Mouse (Mus musculus): ENCODE results near the gene Diexf. TPM values are rescaled to one million over a fixed set of nuclear protein-coding genes. Genes with fewer than 3 reads are reported as not detected.

The Diexf gene
- total RNA-seq (2021): 1 to 10 TPM; 6.0 to 7.6 TPM
- long read RNA-seq, experiment 1, full-length matches to known transcripts: 4 of 7 reads
- long read RNA-seq, experiment 1, partial matches to known transcripts: 1 of 7 reads
- long read RNA-seq, experiment 1, other reads (novel, unspliced or antisense): 2 of 7 reads
- long read RNA-seq, experiment 2, full-length matches to known transcripts: 1 of 2 reads
- long read RNA-seq, experiment 2, partial matches to known transcripts: 0 of 2 reads
- long read RNA-seq, experiment 2, other reads (novel, unspliced or antisense): 1 of 2 reads

DNA sequence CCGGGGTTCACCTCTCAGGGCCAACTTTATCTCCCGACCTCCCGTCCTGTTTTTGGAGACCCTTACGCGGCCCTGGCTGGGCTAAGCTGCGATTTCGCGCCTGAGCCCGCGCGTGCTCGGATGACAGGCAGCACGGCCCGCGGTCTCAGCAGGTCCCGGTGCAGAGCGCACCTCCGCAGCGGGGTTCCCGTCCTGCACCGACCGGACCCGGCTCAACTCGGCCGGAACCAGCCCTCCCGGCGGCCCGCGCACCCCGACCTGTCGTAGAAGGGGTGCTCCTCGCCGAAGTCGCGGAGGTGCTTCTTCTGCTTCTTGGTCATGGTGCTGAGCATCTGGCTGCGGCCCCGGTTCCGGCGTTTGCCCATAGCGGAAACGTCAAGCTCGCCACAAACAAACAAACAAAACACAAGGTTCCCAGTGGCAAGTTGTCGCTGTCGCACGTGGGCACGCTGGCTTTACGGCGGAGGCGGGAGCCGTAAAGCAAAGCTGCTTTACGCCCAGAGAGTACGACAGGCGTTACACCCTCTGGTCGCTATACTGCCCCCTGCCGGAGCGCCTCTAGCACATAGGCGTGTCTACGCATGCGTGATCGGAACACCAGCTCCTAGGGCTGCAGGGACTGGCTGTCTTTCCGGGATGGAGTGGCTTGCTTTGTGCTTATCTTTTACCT lies at the start of gene Diexf:
TSS of gene Diexf (minus strand) at position 487 of the 670 bp plus-strand sequence.
- peak; percentile 92 to 96 for DNase-seq

DNA sequence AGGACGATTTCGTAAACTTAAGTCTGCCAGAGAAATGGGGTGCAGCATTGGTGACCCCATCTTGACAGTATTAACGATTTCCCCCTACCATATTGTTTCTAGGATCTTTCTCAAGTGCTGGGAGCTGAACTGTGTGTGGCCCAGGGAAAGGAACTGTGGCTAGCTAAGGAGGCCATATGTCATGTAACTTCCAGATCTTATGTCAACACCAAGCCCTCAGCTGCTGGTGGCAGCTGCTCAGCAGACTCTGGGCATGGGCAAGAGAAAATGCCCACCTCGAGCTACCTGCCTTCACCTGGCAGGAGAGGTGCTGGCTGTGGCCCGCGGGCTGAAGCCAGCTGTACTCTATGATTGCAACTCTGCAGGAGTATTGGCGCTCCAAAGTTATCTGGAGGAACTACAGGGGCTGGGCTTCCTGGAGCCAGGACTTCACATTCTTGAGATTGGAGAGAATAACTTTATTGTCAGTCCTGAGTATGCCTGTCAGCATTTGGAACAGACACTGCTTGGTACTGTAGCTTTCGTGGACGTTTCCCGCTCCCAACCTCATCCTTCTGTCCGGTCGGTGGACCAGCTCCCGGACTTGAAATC lies 44.2 kb upstream of the Diexf start:
- DNase-seq: no peak
- intact Hi-C loops (cut with DNase I): no loop called here

More for the DNA sequence above, at the start of gene Diexf:
- intact Hi-C loops (cut with DNase I): loop anchor here (10.0 kb wide), 1 partner anchor 345 kb away; no protein-coding TSS in a partner anchor

DNA sequence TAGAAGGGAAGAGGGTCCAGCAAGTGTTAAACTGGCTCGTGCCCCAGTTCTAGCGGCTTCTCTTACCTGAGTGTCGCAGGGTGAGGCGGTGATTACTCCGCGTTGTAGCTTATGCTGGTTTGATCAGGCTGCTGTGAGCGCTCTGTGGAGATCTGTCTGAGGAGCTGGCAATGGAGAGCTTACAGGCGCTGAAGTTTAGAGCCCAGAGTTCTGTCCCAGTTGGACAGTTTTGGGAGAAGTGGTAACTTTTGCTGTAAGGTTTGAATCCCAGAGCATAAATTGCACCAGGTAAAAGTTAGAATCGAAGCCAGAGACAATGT lies 43.7 kb upstream of the Diexf start:
- intact Hi-C loops (cut with DNase I): no loop called here
- DNase-seq: no peak

DNA sequence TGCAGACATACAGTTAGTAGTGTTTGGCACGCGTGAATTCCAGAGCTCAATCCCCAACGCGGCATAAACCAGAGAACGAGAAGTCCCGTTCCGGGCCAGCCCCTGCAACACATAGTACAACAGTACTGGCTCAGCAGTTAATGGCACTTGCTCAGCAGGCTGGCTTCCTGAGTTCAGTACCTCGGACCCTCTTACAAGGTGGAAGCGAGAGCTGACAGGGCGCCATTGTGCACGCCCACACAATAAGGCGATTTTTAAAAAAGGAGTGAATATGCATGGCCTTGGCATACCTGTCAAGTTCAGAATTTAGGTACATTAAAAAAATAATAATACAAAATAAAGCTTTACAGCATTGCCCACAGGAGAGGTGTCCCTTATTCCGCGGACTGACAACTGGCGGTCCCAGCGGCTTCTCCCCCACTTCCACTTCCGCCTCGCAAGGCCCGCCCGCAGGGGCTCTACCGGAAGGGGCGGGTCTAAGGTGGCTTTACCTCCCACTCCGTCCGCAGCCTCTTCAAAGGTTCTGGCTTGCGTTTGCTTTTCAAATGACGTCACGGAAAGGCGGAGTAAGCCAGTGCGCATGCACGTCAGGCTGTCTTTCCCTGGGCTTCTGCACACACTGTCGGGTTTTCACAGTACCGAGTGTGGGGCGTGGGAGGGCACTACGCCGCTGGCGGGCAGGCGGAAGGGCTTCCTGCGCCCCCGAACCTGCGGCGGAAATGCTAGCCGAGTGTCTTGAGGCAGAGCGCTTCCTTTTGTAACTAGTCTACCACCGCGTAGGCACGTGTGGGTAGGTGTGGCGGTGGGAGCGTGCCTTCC lies 43.1 kb upstream of the Diexf start:
- peak; percentile 93 to 94 for DNase-seq
- intact Hi-C loops (cut with DNase I): no loop called here

DNA sequence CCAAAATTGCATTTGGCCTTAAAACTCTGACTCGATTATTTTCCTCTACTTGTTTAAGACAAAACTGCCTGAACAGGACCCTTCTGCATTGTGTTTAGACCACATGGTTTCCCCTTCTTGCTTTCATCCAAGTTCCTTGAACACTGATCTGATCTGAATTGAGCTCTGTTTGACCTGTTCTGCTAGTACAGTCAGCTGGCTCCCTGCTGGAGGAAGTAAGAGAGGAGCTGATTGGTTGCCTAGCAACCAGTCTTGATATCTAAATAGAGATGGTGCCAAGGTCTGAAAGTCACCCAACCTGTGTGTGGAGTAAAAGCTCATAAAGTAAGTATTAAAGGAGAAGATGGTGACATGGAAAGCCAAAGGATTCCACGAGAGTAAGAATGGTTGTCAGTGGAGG lies 39.8 kb upstream of the Diexf start:
- no peak for DNase-seq
- intact Hi-C loops (cut with DNase I): no loop called here

DNA sequence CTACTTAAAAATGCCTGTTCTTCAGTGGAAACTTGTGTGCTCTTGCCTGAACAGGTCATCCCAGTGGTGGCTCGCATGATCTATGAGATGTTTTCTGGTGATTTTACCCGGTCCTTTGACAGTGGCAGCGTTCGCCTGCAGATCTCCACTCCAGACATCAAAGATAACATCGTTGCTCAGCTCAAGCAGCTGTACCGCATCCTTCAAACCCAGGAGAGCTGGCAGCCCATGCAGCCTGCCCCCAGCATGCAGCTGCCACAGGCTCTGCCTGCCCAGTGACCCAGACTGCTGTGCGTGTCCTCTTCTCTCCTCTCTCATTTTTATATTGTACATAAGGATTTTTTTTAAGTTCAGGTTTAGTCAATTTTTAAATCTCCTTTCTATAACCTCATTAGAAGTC lies 39.2 kb upstream of the Diexf start:
- intact Hi-C loops (cut with DNase I): no loop called here
- DNase-seq: no peak

DNA sequence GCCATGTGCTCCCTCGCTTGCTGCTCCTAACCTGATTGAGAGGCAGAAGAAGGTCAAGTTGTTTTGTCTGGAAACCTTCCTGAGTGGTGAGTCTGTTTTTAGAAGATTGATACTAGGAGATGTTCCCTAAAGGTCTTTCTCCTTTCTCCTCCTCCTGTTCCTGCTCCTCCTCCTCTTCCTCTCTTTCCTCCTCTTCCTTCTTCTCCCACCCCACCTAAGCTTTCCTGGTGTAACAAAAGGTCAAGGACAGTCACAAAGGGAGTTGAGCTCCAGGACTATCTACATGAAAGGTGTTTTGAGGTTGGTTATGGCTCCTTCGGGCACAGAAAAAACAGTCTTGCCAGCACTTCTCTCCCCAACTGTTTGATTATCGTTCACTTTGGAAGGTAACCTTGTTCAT lies 37.7 kb upstream of the Diexf start, which contains the start of gene A130010J15Rik:
TSS of gene A130010J15Rik (plus strand) at position 301 of the 400 bp plus-strand sequence.
- intact Hi-C loops (cut with DNase I): no loop called here
- no peak for DNase-seq

DNA sequence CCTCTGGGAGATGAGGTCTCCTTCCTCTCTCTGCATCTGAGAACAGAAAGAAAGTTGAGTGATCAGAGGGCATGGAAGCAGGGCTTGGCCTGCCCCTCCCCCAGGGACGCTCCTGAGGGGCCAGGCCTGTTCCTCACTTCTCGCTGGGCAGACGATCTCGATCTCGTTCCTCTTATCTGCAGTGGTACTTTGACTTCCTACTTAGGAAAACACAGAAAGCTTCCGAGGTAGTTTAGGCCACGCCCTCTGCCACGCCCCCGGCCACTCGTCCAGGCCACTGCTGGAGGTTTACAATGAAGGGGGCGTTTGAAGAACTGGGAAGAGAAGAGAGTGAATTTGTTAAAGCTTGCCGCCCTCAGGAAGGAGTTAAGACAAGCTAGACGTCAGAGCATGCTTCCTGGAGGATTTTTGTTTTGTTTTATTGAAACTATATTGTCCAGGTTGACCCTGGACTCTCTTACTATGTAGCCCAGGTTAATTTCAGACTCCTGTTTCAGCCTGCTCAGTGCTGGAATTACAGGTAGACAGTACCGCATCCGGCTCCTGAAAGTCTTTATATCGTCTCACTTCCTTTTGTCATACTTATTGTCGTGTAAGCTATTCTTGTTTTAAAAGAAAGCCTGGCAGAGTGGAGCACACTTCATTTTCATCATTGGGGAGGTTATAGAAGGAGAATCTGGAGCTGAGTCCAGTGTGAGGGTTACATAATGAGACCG lies 30.4 kb upstream of the Diexf start:
- intact Hi-C loops (cut with DNase I): no loop called here
- DNase-seq: peak; percentile 26 to 28

DNA sequence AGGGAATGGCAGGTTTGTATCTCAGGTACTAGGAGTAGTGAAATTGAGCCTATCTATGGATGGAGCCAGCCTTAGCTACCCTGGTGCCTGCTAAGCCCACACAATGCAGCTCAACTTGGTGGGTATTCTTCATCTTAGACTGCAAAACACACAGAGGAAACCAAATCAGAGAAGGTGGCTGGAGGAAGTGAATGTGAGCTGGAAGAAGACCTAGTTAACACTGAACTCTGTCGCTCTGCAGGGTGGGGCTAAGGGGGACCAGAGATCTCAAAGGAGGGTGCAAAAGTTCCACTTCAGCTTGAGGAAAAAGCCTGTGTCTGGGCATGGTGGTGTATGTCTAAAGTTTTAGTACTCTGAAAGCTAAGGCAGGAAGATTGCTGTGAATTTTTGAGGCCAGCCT lies 29.5 kb upstream of the Diexf start:
- intact Hi-C loops (cut with DNase I): no loop called here
- no peak for DNase-seq

DNA sequence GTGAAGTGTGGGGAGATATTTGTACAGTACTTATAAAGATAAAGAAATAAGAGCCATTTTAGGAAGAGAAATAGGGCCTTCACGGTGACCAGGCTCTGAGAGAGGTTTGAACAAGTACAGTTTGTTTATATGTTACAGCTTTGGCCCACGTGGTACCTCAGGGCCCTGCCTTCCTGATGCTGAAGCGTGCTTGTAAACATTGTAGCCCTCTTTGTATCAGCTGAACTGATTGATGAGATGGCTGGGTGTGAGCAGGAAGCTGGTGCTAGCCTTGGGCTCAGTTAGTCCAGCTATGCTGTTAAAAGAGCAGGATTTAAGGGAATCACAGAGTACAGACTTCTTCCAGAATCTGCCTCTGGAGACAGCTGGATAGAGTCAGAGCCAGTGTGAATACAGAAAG lies 29.1 kb upstream of the Diexf start:
- intact Hi-C loops (cut with DNase I): no loop called here
- no peak for DNase-seq

DNA sequence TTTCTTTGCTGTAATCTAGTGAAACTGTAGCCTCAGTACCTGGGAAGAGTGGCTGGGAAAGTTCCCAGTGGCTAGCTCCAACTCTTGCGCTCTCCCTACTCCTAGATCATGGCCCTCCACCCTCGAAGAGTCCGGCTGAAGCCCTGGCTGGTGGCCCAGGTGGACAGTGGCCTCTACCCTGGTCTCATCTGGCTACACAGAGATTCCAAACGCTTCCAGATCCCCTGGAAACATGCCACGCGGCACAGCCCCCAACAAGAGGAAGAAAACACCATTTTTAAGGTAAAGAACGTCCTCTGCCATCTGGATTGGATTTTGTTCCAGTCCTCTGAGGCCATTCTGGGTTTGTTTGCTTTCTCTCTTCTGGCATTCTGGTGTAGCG lies 27.0 kb upstream of the Diexf start:
- intact Hi-C loops (cut with DNase I): no loop called here
- DNase-seq: no peak

DNA sequence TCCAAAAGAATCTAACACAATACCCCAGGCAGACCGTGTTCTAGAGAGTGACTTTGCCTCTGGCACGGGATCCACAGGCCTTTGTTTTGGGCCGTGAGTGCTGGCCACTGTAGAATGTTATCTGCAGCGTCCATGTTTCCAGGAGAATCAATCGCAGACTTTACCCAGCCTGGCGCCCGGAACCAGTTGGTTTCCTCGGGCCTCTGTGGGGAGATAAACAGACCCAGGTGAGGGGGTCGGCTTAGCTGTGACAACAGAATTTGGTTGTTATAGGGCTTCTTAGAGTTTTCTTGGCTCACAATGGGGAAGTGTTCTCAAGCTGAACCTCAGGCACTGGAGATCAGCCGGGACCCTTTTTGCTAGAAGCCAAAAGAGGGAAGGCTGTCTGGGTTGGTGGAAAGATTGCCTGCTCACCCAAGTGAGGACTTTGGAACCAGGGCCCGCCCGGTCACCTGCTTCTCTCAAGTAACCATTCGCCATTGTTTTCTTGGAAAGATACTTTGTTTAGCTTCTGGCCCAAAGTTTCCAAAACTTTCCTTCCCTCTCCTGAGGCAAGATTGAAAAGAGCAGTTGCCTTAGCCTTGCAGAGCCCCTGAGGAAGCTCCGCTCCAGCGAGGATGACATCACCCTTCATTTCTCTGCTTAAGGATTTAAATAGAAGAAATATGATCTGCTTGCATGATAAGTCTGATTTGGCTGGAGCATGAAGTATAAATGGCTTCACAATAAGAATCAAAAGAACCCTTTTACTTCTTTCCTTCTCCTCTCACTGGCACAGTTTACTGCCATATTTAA lies 26.4 kb upstream of the Diexf start:
- no peak for DNase-seq
- intact Hi-C loops (cut with DNase I): no loop called here

DNA sequence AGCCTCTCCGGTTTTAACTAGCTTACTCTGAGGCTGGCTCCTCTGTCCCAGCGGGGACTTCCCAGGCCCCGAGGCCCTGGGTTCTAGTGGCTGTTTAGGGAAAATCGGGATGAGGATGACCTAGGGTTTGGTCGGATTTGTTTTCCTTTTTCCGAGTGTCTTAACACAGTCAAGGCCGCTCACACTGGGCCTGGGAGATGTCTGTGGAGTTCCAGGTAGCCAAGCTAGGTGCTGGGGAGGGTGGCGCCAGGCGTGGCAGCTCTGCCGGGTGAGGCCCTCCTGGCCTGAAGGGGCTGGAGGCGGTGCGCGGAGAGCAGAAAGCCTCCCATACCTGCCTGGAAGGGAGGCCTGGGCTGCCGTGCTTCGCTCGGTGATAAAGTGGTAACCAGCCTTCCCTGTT lies 23.5 kb upstream of the Diexf start:
- intact Hi-C loops (cut with DNase I): no loop called here
- no peak for DNase-seq

DNA sequence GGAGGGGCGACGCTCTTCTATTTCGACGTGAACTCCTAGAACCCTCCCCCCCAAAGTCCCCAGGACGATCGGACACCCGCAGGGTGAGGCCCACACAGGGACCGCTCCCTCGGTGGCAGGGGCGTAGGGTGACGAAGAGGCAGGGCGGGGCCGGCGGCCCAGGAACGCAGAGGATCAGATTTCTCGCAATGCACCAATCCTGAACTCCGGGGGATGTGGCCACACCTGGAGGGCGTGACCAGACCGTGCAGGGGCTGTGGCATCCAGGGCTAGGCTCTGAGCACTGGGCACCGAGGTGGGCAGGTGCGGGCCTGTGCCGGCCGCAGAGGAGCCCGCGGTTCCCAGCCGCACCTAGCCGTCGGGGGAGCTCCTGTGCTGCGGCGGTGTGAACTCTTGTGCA lies 22.8 kb upstream of the Diexf start, which contains the start of gene Irf6:
TSS of gene Irf6 (plus strand) at position 240 of the 400 bp plus-strand sequence.
- no peak for DNase-seq

DNA sequence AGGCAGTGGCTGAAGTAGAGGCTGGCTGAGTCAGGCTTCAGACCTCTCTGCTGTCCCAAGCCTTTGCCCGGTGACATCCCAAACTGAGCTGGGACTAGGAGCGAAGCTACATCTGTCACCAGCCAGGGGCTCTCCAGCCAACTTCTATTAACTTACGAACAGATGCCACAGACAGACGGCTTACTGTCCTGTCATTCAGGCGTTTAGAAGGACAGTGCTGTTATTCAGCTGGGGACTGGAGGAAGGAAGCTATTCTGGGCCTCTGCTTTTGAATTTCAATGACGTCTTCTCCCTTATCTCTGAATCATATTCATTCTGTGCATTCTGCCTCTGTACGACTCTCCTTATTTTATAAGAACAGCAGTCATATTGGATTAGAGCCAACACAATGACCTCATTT lies 21.1 kb upstream of the Diexf start:
- DNase-seq: no peak
- intact Hi-C loops (cut with DNase I): no loop called here

More for the DNA sequence above, 22.8 kb upstream of the Diexf start, which contains the start of gene Irf6:
- intact Hi-C loops (cut with DNase I): no loop called here

DNA sequence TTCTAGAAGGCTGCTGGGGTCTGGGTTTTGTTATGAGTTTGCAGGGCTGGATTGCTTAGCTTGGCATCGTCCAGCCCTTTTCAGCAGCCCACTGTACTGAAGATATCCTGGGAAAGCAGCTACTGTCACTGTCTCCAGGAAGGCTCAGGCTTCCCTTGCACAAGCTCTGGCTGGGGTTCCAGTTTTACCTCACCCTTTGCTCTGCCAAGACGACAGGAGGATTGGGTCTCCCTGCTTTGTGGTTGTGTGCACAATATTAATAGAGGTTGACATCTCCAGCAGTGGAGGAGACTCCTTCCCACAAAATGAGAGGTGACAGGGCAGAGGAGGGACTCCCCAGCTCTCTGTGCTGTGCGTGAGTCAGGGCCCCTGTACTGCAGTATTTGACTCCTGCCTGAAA lies 19.2 kb upstream of the Diexf start:
- DNase-seq: no peak
- intact Hi-C loops (cut with DNase I): no loop called here

DNA sequence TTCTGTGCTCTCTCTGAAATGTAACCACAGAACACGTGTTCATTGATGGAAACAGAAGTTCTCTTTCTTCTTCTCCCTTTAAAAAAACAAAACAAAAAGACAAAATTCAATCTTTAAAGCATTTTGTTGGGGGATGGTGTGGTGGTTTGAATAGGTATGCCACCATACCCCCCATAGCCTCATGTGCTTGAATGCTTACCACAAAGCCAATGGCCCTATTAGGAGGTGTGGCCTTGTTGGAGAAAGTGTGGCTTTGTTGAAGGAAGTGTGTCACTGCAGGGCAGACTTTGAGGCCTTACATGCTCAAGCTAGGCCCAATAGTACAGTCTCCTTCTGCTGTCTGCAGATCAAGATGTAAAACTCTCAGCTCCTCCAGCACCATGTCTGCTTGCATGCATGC lies 16.3 kb upstream of the Diexf start:
- intact Hi-C loops (cut with DNase I): no loop called here
- no peak for DNase-seq

DNA sequence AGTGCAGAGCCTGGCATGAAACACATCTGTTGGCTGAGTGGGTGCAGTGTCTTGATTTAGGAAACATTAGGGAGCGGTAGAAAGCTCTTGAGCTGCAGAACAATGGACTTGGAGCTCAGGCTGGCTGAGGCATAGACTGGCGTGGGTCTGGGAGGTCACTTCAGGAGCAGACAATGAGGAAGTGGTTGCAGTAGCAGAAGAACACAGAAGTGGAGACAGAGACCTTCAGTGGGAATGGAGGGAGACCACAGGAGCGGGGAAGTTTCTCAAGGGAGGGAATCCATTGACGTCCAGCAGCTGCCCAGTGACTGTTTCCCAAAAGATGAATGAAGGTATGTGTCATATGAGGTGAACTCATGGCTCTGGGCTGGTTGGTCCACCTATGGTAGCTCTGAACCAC lies 15.0 kb upstream of the Diexf start:
- no peak for DNase-seq
- intact Hi-C loops (cut with DNase I): no loop called here

DNA sequence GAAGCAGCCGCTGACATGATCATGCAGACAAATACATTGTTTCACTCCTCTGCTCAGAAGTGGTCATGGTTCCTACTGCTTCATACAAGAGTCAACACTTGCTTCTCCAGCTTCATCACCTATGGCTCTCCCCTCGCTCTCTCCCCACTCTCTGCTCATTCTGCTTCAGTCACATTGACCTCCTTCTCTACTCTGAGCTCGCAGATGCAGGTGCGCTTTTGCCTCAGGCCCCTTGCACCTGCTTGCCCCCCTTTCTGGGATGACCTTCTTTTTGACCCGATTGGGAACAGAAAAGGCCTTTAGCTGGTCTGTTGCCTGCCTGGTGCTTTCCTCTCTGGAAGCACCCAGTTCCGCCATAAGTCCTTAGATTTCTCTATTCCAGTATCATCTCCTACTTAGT lies 14.4 kb upstream of the Diexf start:
- no peak for DNase-seq
- intact Hi-C loops (cut with DNase I): no loop called here
